8 mouse cellular contexts compared by ENCODE assay signal in the genomic region with DNA sequence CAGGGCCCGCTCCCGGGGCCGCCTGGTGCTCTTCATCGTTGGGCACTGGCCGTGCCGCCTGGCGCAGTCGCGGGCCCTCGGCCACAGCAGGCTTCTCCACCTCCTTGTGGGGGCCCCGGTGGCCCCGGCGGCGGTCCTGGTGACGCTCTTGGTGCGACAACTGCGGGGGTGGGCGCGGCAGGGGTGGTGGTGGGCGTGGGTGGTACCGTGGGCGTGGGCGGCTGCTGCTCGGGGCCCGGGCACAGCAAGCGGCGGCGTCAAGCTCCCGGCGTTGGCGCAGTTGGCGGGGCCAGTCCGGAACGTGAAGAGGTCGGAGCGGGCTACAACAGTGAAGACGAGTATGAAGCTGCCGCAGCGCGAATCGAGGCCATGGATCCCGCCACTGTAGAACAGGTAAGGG. TPM values are rescaled to one million over a fixed set of nuclear protein-coding genes. Genes with fewer than 3 reads are reported as not detected.
DNase-seq lines count a peak whose midpoint lies in the region; ATAC-seq and TF ChIP-seq lines count a peak whose summit lies in the region.

No protein-coding gene starts in this region.

- H3K36me3 ChIP-seq in forebrain, embryonic 14.5 days (ENCODE audit: control insufficient read depth, insufficient read depth, low read length), result no peaks in the 10 kb centered on the region
- no peaks in the 10 kb centered on the region for H3K36me3 ChIP-seq in midbrain, embryonic 14.5 days (ENCODE audit: control insufficient read depth, insufficient read depth, low read length)

- TF ChIP-seq CTCF in left cerebral cortex, adult 2 months (IDR thresholded peaks at IDR 0.05), result no peak

- intact Hi-C loops in left cerebral cortex, adult 2 months (cut with DNase I), result no loop called here

- H3K4me3 ChIP-seq in left cerebral cortex, adult 2 months, result peak overlapping the region; percentile 63
- peak overlapping the region; percentile 63 for H3K4me3 ChIP-seq in forebrain, embryonic 14.5 days (ENCODE audit: low read depth, low read length)
- H3K4me3 ChIP-seq in midbrain, embryonic 14.5 days (replicated peaks; ENCODE audit: low read depth, low read length), result peak overlapping the region; percentile 65

- peak overlapping the region; percentile 94 for H3K27ac ChIP-seq in left cerebral cortex, adult 2 months
- peak overlapping the region; percentile 89 for H3K27ac ChIP-seq in forebrain, embryonic 14.5 days (ENCODE audit: low read depth, low read length)
- H3K27ac ChIP-seq in midbrain, embryonic 14.5 days (replicated peaks; ENCODE audit: low read depth, low read length), result peak overlapping the region; percentile 91

- no peaks in the 10 kb centered on the region for H3K9me3 ChIP-seq in forebrain, embryonic 14.5 days (replicated peaks; ENCODE audit: control insufficient read depth, low read length)
- no peaks in the 10 kb centered on the region for H3K9me3 ChIP-seq in midbrain, embryonic 14.5 days (ENCODE audit: control insufficient read depth, low read length)

- peak overlapping the region; percentile 63 for H3K4me2 ChIP-seq in forebrain, embryonic 14.5 days (ENCODE audit: low read length)
- peak overlapping the region; percentile 68 for H3K4me2 ChIP-seq in midbrain, embryonic 14.5 days (ENCODE audit: low read length)

- peaks cover 3% of the 10 kb centered on the region; the same call in 1 of the 2 replicates for H3K4me1 ChIP-seq in forebrain, embryonic 14.5 days (ENCODE audit: control insufficient read depth, insufficient read depth, low read length)
- H3K4me1 ChIP-seq in midbrain, embryonic 14.5 days (ENCODE audit: control insufficient read depth, insufficient read depth, low read length), result peaks cover 11% of the 10 kb centered on the region

- no peak for ATAC-seq in forebrain, embryonic 14.5 days
- ATAC-seq in midbrain, embryonic 14.5 days (ENCODE audit: low FRiP score, low TSS enrichment), result no peak

- peak; percentile 19 to 23 for DNase-seq in left cerebral cortex, adult 2 months (ENCODE audit: extremely low spot score in 1 of 2, low spot score in 2 of 2)
- no peak for DNase-seq in left cerebral cortex, adult 9 months (ENCODE audit: low spot score in 2 of 2)
- DNase-seq in adrenal gland, postnatal 14 days, result peak; percentile 46
- DNase-seq in forebrain, embryonic 14.5 days (ENCODE audit: low spot score), result no peak
- peak; percentile 43 for DNase-seq in kidney, postnatal 10 days
- no peak for DNase-seq in midbrain, embryonic 14.5 days
- DNase-seq in thymus, postnatal 10 days (ENCODE audit: low spot score in 2 of 2), result peak; percentile 20 to 33
- DNase-seq in frontal cortex, postnatal 14 days (ENCODE audit: low spot score in 2 of 2), result no peak

- no peaks in the 10 kb centered on the region for H3K27me3 ChIP-seq in forebrain, embryonic 14.5 days (replicated peaks; ENCODE audit: control insufficient read depth, insufficient read depth, low read length)
- H3K27me3 ChIP-seq in midbrain, embryonic 14.5 days (ENCODE audit: control insufficient read depth, insufficient read depth, low read length), result no peaks in the 10 kb centered on the region

- WGBS in forebrain, embryonic 14.5 days, result 37% methylated on average over 41 of the region's 42 CpGs
- 27% methylated on average over 41 of the region's 42 CpGs for whole genome bisulfite sequencing in midbrain, embryonic 14.5 days

- peak overlapping the region; percentile 78 for H3K9ac ChIP-seq in forebrain, embryonic 14.5 days (ENCODE audit: low read length)
- H3K9ac ChIP-seq in midbrain, embryonic 14.5 days (replicated peaks; ENCODE audit: low read length), result peak overlapping the region; percentile 78

RNA-seq across cellular contexts. Expression of a gene that starts 1.2 kb away (rescaled TPM):
- total RNA-seq in left cerebral cortex, adult 2 months (2021), result 10 to 100 TPM; 76.4 to 84.1 TPM
- total RNA-seq in adrenal gland, postnatal 14 days (2021), result 62.4 and 64.8 TPM in 2 replicates
- polyA plus RNA-seq in forebrain, embryonic 14.5 days (2014; fragmentation: Nextera tagmentation; extraction: Ambion mirVana), result 31.8 and 36.9 TPM in 2 replicates
- 32.3 and 38.0 TPM in 2 replicates for polyA plus RNA-seq in midbrain, embryonic 14.5 days (2014; fragmentation: Nextera tagmentation; extraction: Ambion mirVana)

RNA-seq across cellular contexts. Expression of a gene that starts 20.2 kb away (rescaled TPM):
- total RNA-seq in left cerebral cortex, adult 2 months (2021), result 1 to 10 TPM; 7.7 to 9.3 TPM
- total RNA-seq in adrenal gland, postnatal 14 days (2021), result 0.93 and 1.3 TPM in 2 replicates
- polyA plus RNA-seq in forebrain, embryonic 14.5 days (2014; fragmentation: Nextera tagmentation; extraction: Ambion mirVana), result 1.3 and 1.6 TPM in 2 replicates
- 1.7 and 2.3 TPM in 2 replicates for polyA plus RNA-seq in midbrain, embryonic 14.5 days (2014; fragmentation: Nextera tagmentation; extraction: Ambion mirVana)

RNA-seq across cellular contexts. Expression of a gene that starts 35.7 kb away (rescaled TPM):
- 10 to 100 TPM; 53.6 to 56.3 TPM for total RNA-seq in left cerebral cortex, adult 2 months (2021)
- total RNA-seq in adrenal gland, postnatal 14 days (2021), result 7.4 and 9.8 TPM in 2 replicates
- 11.3 and 15.1 TPM in 2 replicates for polyA plus RNA-seq in forebrain, embryonic 14.5 days (2014; fragmentation: Nextera tagmentation; extraction: Ambion mirVana)
- 13.9 and 18.8 TPM in 2 replicates for polyA plus RNA-seq in midbrain, embryonic 14.5 days (2014; fragmentation: Nextera tagmentation; extraction: Ambion mirVana)

RNA-seq across cellular contexts. Expression of a gene that starts 41.5 kb away (rescaled TPM):
- total RNA-seq in left cerebral cortex, adult 2 months (2021), result 10 to 100 TPM; 31.9 to 39.6 TPM
- 33.4 and 38.0 TPM in 2 replicates for total RNA-seq in adrenal gland, postnatal 14 days (2021)
- 17.1 and 17.8 TPM in 2 replicates for polyA plus RNA-seq in forebrain, embryonic 14.5 days (2014; fragmentation: Nextera tagmentation; extraction: Ambion mirVana)
- polyA plus RNA-seq in midbrain, embryonic 14.5 days (2014; fragmentation: Nextera tagmentation; extraction: Ambion mirVana), result 17.4 and 24.6 TPM in 2 replicates

RNA-seq across cellular contexts. Expression of a gene that starts 52.8 kb away (rescaled TPM):
- 100 to 1,000 TPM; 109 to 113 TPM for total RNA-seq in left cerebral cortex, adult 2 months (2021)
- 49.0 and 56.4 TPM in 2 replicates for total RNA-seq in adrenal gland, postnatal 14 days (2021)
- 44.0 and 50.4 TPM in 2 replicates for polyA plus RNA-seq in forebrain, embryonic 14.5 days (2014; fragmentation: Nextera tagmentation; extraction: Ambion mirVana)
- 56.0 and 56.6 TPM in 2 replicates for polyA plus RNA-seq in midbrain, embryonic 14.5 days (2014; fragmentation: Nextera tagmentation; extraction: Ambion mirVana)

Comparison
In these comparisons a context has a peak if more than half of its experiments do, and no peak if none do; other contexts are left out.
1. DNase-seq: peak in left cerebral cortex, adult 2 months (2 of 2), adrenal gland, postnatal 14 days (single experiment), kidney, postnatal 10 days (single experiment) and thymus, postnatal 10 days (2 of 2); none in left cerebral cortex, adult 9 months (0 of 2), forebrain, embryonic 14.5 days (single experiment), midbrain, embryonic 14.5 days (single experiment) and frontal cortex, postnatal 14 days (0 of 2).
2. Peak in every context shown above with its lines, with median percentiles within 50 percentile points of each other: H3K27ac ChIP-seq and H3K4me3 ChIP-seq.